Mouse (Mus musculus): ENCODE data around the gene Pfn4.
"Not testable (repeated sequence)": the region's sequence is repeated elsewhere in the genome, so short reads cannot be mapped to it uniquely, and the experiment has no call there.

Pfn4 gene

GRCm38 (mm10) chr12:4768492-4769332, at the start of gene Pfn4, which contains the start of gene Fam228b:
Pfn4 (plus strand) TSS chr12:4769022.
Fam228b (minus strand) TSS chr12:4769267.
- ATAC-seq (ENCODE audit: insufficient number of reproducible peaks, low FRiP score, low TSS enrichment) = peak; percentile 98

- ATAC-seq (ENCODE audit: insufficient number of reproducible peaks, low FRiP score, low TSS enrichment) = no peak
Measured at GRCm38 (mm10) chr12:4719066-4719761, 49.6 kb upstream of the Pfn4 start.

GRCm38 (mm10) chr12:4719762-4720754, 48.8 kb upstream of the Pfn4 start:
- no peak for ATAC-seq (ENCODE audit: insufficient number of reproducible peaks, low FRiP score, low TSS enrichment)

GRCm38 (mm10) chr12:4729165-4729564, 39.7 kb upstream of the Pfn4 start:
- ATAC-seq (ENCODE audit: insufficient number of reproducible peaks, low FRiP score, low TSS enrichment) = no peak

- no peak for ATAC-seq (ENCODE audit: insufficient number of reproducible peaks, low FRiP score, low TSS enrichment)
Measured at GRCm38 (mm10) chr12:4731629-4732028, 37.2 kb upstream of the Pfn4 start.

GRCm38 (mm10) chr12:4732332-4732731, 36.5 kb upstream of the Pfn4 start:
- ATAC-seq (ENCODE audit: insufficient number of reproducible peaks, low FRiP score, low TSS enrichment) = no peak

- ATAC-seq (ENCODE audit: insufficient number of reproducible peaks, low FRiP score, low TSS enrichment) = no peak
Measured at GRCm38 (mm10) chr12:4738031-4738576, 30.7 kb upstream of the Pfn4 start, which contains the start of gene Fam228a. Fam228a (minus strand) TSS chr12:4738430.

- ATAC-seq (ENCODE audit: insufficient number of reproducible peaks, low FRiP score, low TSS enrichment) = no peak
Measured at GRCm38 (mm10) chr12:4740823-4741222, 28.0 kb upstream of the Pfn4 start.

GRCm38 (mm10) chr12:4742183-4742582, 26.6 kb upstream of the Pfn4 start:
- ATAC-seq (ENCODE audit: insufficient number of reproducible peaks, low FRiP score, low TSS enrichment) = no peak

GRCm38 (mm10) chr12:4744486-4744885, 24.3 kb upstream of the Pfn4 start:
- no peak for ATAC-seq (ENCODE audit: insufficient number of reproducible peaks, low FRiP score, low TSS enrichment)

- ATAC-seq (ENCODE audit: insufficient number of reproducible peaks, low FRiP score, low TSS enrichment) = not testable (repeated sequence)
Measured at GRCm38 (mm10) chr12:4754451-4754850, 14.4 kb upstream of the Pfn4 start.

GRCm38 (mm10) chr12:4757060-4757459, 11.8 kb upstream of the Pfn4 start:
- ATAC-seq (ENCODE audit: insufficient number of reproducible peaks, low FRiP score, low TSS enrichment) = no peak

GRCm38 (mm10) chr12:4769333-4769723, 506 bp downstream of the Pfn4 start:
- no peak for ATAC-seq (ENCODE audit: insufficient number of reproducible peaks, low FRiP score, low TSS enrichment)

- no peak for ATAC-seq (ENCODE audit: insufficient number of reproducible peaks, low FRiP score, low TSS enrichment)
Measured at GRCm38 (mm10) chr12:4774895-4775587, 6.2 kb downstream of the Pfn4 start.

- ATAC-seq (ENCODE audit: insufficient number of reproducible peaks, low FRiP score, low TSS enrichment) = no peak
Measured at GRCm38 (mm10) chr12:4775588-4775949, 6.7 kb downstream of the Pfn4 start.

GRCm38 (mm10) chr12:4777734-4778133, 8.9 kb downstream of the Pfn4 start:
- ATAC-seq (ENCODE audit: insufficient number of reproducible peaks, low FRiP score, low TSS enrichment) = no peak

- no peak for ATAC-seq (ENCODE audit: insufficient number of reproducible peaks, low FRiP score, low TSS enrichment)
Measured at GRCm38 (mm10) chr12:4780245-4780644, 11.4 kb downstream of the Pfn4 start.

GRCm38 (mm10) chr12:4781270-4781669, 12.4 kb downstream of the Pfn4 start:
- no peak for ATAC-seq (ENCODE audit: insufficient number of reproducible peaks, low FRiP score, low TSS enrichment)

- ATAC-seq (ENCODE audit: insufficient number of reproducible peaks, low FRiP score, low TSS enrichment) = not testable (repeated sequence)
Measured at GRCm38 (mm10) chr12:4781725-4782404, 13.0 kb downstream of the Pfn4 start.
